Mouse (Mus musculus): ENCODE results near the gene Tctn1. TPM values are rescaled to one million over a fixed set of nuclear protein-coding genes. Genes with fewer than 3 reads are reported as not detected.

Gene Tctn1
- polyA plus RNA-seq, 1 experiment, result 41.4 TPM

- H3K27ac ChIP-seq (ENCODE audit: control insufficient read depth, insufficient read depth, low read length), result no peak overlapping the region
These were observed 20.3 kb downstream of the Tctn1 start for GRCm38 (mm10) chr5:122243781-122244523.

DNA sequence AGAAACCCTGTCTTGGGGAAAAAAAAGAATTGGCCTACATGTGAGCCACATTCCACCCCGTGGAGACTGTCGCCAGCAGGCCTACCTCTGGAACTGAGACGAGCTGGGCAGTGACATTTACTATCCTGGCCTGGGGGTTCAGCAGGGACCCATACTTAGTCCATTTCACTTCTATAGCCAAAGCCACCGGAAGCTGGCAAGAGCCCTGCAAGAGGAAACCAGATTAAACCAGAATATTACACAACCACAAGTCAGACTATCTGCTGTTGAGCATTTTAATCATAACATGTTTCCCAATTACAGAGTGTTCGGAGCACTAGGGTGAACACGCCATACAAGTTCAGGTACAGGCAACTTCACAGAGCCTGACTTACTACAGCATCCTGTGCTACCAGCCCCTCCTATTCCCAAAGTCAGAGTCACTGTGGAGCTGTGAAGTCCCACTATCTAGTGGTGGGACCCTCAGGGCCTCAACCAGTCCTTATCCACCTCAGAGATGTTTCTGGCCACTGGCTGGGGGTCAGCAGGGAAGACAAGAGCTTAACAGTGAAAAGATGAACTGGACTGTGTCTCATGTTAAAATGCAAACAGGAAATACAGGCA is 21.6 kb downstream of the Tctn1 start:
- H3K27me3 ChIP-seq (ENCODE audit: control insufficient read depth, insufficient read depth, low read length), result no peaks in the 10 kb centered on the region
- 80% methylated on average over 6 of the region's 6 CpGs for WGBS
- H3K27ac ChIP-seq (ENCODE audit: control insufficient read depth, insufficient read depth, low read length), result no peak overlapping the region
- H3K4me1 ChIP-seq (replicated peaks; ENCODE audit: control insufficient read depth, insufficient read depth, low read length), result peaks cover 16% of the 10 kb centered on the region
- no peak overlapping the region for H3K4me3 ChIP-seq (ENCODE audit: control insufficient read depth, insufficient read depth, low read length)
- DNase-seq, result no peak
- H3K36me3 ChIP-seq (ENCODE audit: control insufficient read depth, insufficient read depth, low read length), result no peaks in the 10 kb centered on the region; the same call in 1 of the 2 replicates
- TF ChIP-seq CTCF (IDR thresholded peaks at IDR 0.05; ENCODE audit: borderline replicate concordance, control insufficient read depth, extremely low read depth, insufficient read depth, low read length, poor library complexity) (no peak), POLR2A (IDR thresholded peaks at IDR 0.05; ENCODE audit: control insufficient read depth, extremely low read depth, insufficient read depth, low read length, poor library complexity) (no peak)

More at GRCm38 (mm10) chr5:122243781-122244523, 20.3 kb downstream of the Tctn1 start:
- Histone ChIP-seq H3K27me3 (ENCODE audit: control insufficient read depth, insufficient read depth, low read length) (no peaks in the 10 kb centered on the region), H3K36me3 (ENCODE audit: control insufficient read depth, insufficient read depth, low read length) (no peaks in the 10 kb centered on the region; the same call in 1 of the 2 replicates), H3K4me3 (ENCODE audit: control insufficient read depth, insufficient read depth, low read length) (no peak overlapping the region), H3K4me1 (replicated peaks; ENCODE audit: control insufficient read depth, insufficient read depth, low read length) (peaks cover 16% of the 10 kb centered on the region)
- WGBS, result 65% methylated on average over 17 of the region's 17 CpGs
- no peak for DNase-seq
- no peak for TF ChIP-seq CTCF (IDR thresholded peaks at IDR 0.05; ENCODE audit: borderline replicate concordance, control insufficient read depth, extremely low read depth, insufficient read depth, low read length, poor library complexity)
- no peak for TF ChIP-seq POLR2A (IDR thresholded peaks at IDR 0.05; ENCODE audit: control insufficient read depth, extremely low read depth, insufficient read depth, low read length, poor library complexity)

DNA sequence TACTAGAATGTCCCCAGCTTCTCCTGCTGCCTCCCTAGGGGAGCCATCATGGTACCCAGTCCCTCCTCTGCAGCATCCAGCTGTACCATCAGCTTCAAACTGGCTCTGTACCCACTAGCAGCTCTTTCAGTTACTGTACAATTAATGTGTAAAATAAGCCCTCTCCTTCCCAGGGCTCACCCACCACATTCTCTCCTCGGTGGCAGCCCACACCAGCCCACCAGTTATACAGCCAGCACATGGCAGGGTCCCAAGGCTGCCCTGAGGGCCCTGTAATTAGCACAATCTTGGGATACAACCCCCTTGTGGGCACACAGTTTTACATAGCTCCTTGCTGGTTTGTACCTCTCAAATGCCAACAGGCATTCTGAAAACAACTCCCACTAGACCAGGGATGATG is 23.3 kb downstream of the Tctn1 start:
- Histone ChIP-seq H3K4me3 (ENCODE audit: control insufficient read depth, insufficient read depth, low read length) (no peak overlapping the region), H3K27me3 (ENCODE audit: control insufficient read depth, insufficient read depth, low read length) (no peaks in the 10 kb centered on the region), H3K27ac (ENCODE audit: control insufficient read depth, insufficient read depth, low read length) (no peak overlapping the region), H3K4me1 (replicated peaks; ENCODE audit: control insufficient read depth, insufficient read depth, low read length) (peaks cover 26% of the 10 kb centered on the region), H3K36me3 (ENCODE audit: control insufficient read depth, insufficient read depth, low read length) (no peaks in the 10 kb centered on the region; the same call in 1 of the 2 replicates)
- TF ChIP-seq POLR2A (IDR thresholded peaks at IDR 0.05; ENCODE audit: control insufficient read depth, extremely low read depth, insufficient read depth, low read length, poor library complexity), result no peak
- no peak for TF ChIP-seq CTCF (IDR thresholded peaks at IDR 0.05; ENCODE audit: borderline replicate concordance, control insufficient read depth, extremely low read depth, insufficient read depth, low read length, poor library complexity)
- 91% methylated on average over 1 of the region's 1 CpGs for WGBS
- DNase-seq, result no peak

DNA sequence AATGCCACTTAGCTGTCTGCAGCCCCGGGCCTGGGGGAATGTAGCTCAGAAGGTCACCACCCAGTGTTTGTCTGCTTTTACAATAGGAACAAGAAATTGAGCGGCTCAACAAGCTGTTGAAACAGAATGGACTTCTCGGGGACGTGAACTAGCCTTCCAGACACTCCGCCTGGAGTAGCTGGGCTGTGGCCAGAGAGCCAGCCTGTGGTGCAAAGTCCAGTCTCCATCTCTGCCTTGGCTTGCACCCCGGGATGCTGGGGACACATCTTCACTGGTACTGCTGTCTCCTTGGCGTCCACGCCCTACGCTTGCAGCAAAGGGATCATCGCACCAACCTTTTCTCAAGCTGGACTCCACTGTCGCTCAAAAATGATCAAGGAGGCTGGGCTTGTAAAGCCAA is 23.7 kb downstream of the Tctn1 start:
- H3K36me3 ChIP-seq (ENCODE audit: control insufficient read depth, insufficient read depth, low read length), result no peaks in the 10 kb centered on the region; the same call in 1 of the 2 replicates
- TF ChIP-seq CTCF (IDR thresholded peaks at IDR 0.05; ENCODE audit: borderline replicate concordance, control insufficient read depth, extremely low read depth, insufficient read depth, low read length, poor library complexity) (no peak), POLR2A (IDR thresholded peaks at IDR 0.05; ENCODE audit: control insufficient read depth, extremely low read depth, insufficient read depth, low read length, poor library complexity) (no peak)

DNA sequence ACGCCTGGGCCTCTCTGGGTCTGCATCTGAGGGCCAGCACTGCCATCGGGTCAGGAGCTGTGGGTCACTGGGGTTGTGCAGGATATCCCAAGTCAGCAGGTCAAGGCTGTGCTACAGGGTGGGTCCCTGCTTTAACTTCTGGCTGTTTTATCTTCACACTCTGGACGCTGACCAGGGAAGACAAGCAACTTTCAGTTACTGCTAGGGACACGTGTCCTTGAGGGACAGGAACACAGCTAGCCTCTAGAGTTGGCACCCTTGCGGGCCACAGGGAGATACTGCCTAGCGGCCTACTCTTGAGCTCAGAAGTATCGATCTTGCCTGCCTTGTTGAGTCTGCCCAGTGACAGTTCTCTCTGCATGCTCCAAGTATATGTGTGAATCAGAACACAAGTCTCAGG is 24.6 kb downstream of the Tctn1 start:
- 96% methylated on average over 7 of the region's 7 CpGs for WGBS
- H3K4me3 ChIP-seq (ENCODE audit: control insufficient read depth, insufficient read depth, low read length), result no peak overlapping the region
- peaks cover 31% of the 10 kb centered on the region for H3K4me1 ChIP-seq (replicated peaks; ENCODE audit: control insufficient read depth, insufficient read depth, low read length)
- H3K36me3 ChIP-seq (ENCODE audit: control insufficient read depth, insufficient read depth, low read length), result no peaks in the 10 kb centered on the region; the same call in 1 of the 2 replicates
- no peaks in the 10 kb centered on the region for H3K27me3 ChIP-seq (ENCODE audit: control insufficient read depth, insufficient read depth, low read length)
- H3K27ac ChIP-seq (ENCODE audit: control insufficient read depth, insufficient read depth, low read length), result no peak overlapping the region
- TF ChIP-seq CTCF (IDR thresholded peaks at IDR 0.05; ENCODE audit: borderline replicate concordance, control insufficient read depth, extremely low read depth, insufficient read depth, low read length, poor library complexity) (no peak), POLR2A (IDR thresholded peaks at IDR 0.05; ENCODE audit: control insufficient read depth, extremely low read depth, insufficient read depth, low read length, poor library complexity) (no peak)
- no peak for DNase-seq

More for the DNA sequence above, 23.7 kb downstream of the Tctn1 start:
- Histone ChIP-seq H3K27ac (ENCODE audit: control insufficient read depth, insufficient read depth, low read length) (no peak overlapping the region), H3K4me3 (ENCODE audit: control insufficient read depth, insufficient read depth, low read length) (no peak overlapping the region), H3K27me3 (ENCODE audit: control insufficient read depth, insufficient read depth, low read length) (no peaks in the 10 kb centered on the region), H3K4me1 (replicated peaks; ENCODE audit: control insufficient read depth, insufficient read depth, low read length) (peaks cover 28% of the 10 kb centered on the region)
- no peak for DNase-seq
- WGBS, result over 99% methylated on average over 11 of the region's 11 CpGs

GRCm38 (mm10) chr5:122237200-122237599 is 27.1 kb downstream of the Tctn1 start:
- TF ChIP-seq CTCF (IDR thresholded peaks at IDR 0.05; ENCODE audit: borderline replicate concordance, control insufficient read depth, extremely low read depth, insufficient read depth, low read length, poor library complexity) (no peak), POLR2A (IDR thresholded peaks at IDR 0.05; ENCODE audit: control insufficient read depth, extremely low read depth, insufficient read depth, low read length, poor library complexity) (no peak)
- H3K4me1 ChIP-seq (replicated peaks; ENCODE audit: control insufficient read depth, insufficient read depth, low read length), result peaks cover 45% of the 10 kb centered on the region
- H3K27ac ChIP-seq (ENCODE audit: control insufficient read depth, insufficient read depth, low read length), result no peak overlapping the region
- no peaks in the 10 kb centered on the region; the same call in 1 of the 2 replicates for H3K36me3 ChIP-seq (ENCODE audit: control insufficient read depth, insufficient read depth, low read length)
- no peaks in the 10 kb centered on the region for H3K27me3 ChIP-seq (ENCODE audit: control insufficient read depth, insufficient read depth, low read length)
- WGBS, result 80% methylated on average over 5 of the region's 5 CpGs
- no peak for DNase-seq
- H3K4me3 ChIP-seq (ENCODE audit: control insufficient read depth, insufficient read depth, low read length), result no peak overlapping the region

All from thymus, adult 2 months (tissue).